Mouse (Mus musculus): ENCODE measurements around the gene Edrf1. TPM values are rescaled to one million over a fixed set of nuclear protein-coding genes. Genes with fewer than 3 reads are reported as not detected.

The Edrf1 gene
- polyA plus RNA-seq, 1 experiment = 0.62 TPM

GRCm38 (mm10) chr7:133636738-133637352 is 498 bp upstream of the Edrf1 start:
- no peaks in the 10 kb centered on the region for H3K9me3 ChIP-seq (ENCODE audit: control insufficient read depth, low read length)
- H3K4me3 ChIP-seq (replicated peaks) = peak overlapping the region; percentile 98
- peaks cover 27% of the 10 kb centered on the region for H3K36me3 ChIP-seq (ENCODE audit: control insufficient read depth)
- H3K4me1 ChIP-seq (ENCODE audit: control insufficient read depth) = peaks cover 21% of the 10 kb centered on the region
- no peaks in the 10 kb centered on the region for H3K27me3 ChIP-seq (ENCODE audit: control insufficient read depth)
- no peak for TF ChIP-seq GATA1 (IDR thresholded peaks at IDR 0.05; ENCODE audit: low read length)
- no peak for TF ChIP-seq TAL1 (IDR thresholded peaks at IDR 0.05; ENCODE audit: low read length)

GRCm38 (mm10) chr7:133638306-133638705 is 963 bp downstream of the Edrf1 start:
- no peaks in the 10 kb centered on the region for H3K9me3 ChIP-seq (ENCODE audit: control insufficient read depth, low read length)
- TF ChIP-seq TAL1 (IDR thresholded peaks at IDR 0.05; ENCODE audit: low read length) (no peak), GATA1 (IDR thresholded peaks at IDR 0.05; ENCODE audit: low read length) (no peak)
- peak overlapping the region; percentile 98 for H3K4me3 ChIP-seq (replicated peaks)
- H3K27me3 ChIP-seq (ENCODE audit: control insufficient read depth) = no peaks in the 10 kb centered on the region
- H3K4me1 ChIP-seq (ENCODE audit: control insufficient read depth) = peaks cover 21% of the 10 kb centered on the region
- H3K36me3 ChIP-seq (ENCODE audit: control insufficient read depth) = peaks cover 41% of the 10 kb centered on the region

GRCm38 (mm10) chr7:133638821-133639220 is 1.5 kb downstream of the Edrf1 start:
- Histone ChIP-seq H3K4me3 (replicated peaks) (peak overlapping the region; percentile 98), H3K4me1 (ENCODE audit: control insufficient read depth) (peaks cover 21% of the 10 kb centered on the region), H3K9me3 (ENCODE audit: control insufficient read depth, low read length) (no peaks in the 10 kb centered on the region), H3K36me3 (ENCODE audit: control insufficient read depth) (peaks cover 46% of the 10 kb centered on the region), H3K27me3 (ENCODE audit: control insufficient read depth) (no peaks in the 10 kb centered on the region)
- TF ChIP-seq TAL1 (IDR thresholded peaks at IDR 0.05; ENCODE audit: low read length) (no peak), GATA1 (IDR thresholded peaks at IDR 0.05; ENCODE audit: low read length) (no peak)

- Histone ChIP-seq H3K9me3 (ENCODE audit: control insufficient read depth, low read length) (no peaks in the 10 kb centered on the region), H3K4me3 (replicated peaks) (no peak overlapping the region), H3K36me3 (ENCODE audit: control insufficient read depth) (peaks cover 100% of the 10 kb centered on the region), H3K27me3 (ENCODE audit: control insufficient read depth) (no peaks in the 10 kb centered on the region), H3K4me1 (ENCODE audit: control insufficient read depth) (no peaks in the 10 kb centered on the region)
- TF ChIP-seq GATA1 (IDR thresholded peaks at IDR 0.05; ENCODE audit: low read length) (no peak), TAL1 (IDR thresholded peaks at IDR 0.05; ENCODE audit: low read length) (no peak)
These were observed 8.4 kb downstream of the Edrf1 start for GRCm38 (mm10) chr7:133645716-133646115.

GRCm38 (mm10) chr7:133662467-133662866 is 25.1 kb downstream of the Edrf1 start:
- no peak overlapping the region for H3K4me3 ChIP-seq (replicated peaks)
- no peaks in the 10 kb centered on the region for H3K27me3 ChIP-seq (ENCODE audit: control insufficient read depth)
- TF ChIP-seq GATA1 (IDR thresholded peaks at IDR 0.05; ENCODE audit: low read length) (no peak), TAL1 (IDR thresholded peaks at IDR 0.05; ENCODE audit: low read length) (no peak)
- H3K9me3 ChIP-seq (ENCODE audit: control insufficient read depth, low read length) = no peaks in the 10 kb centered on the region
- no peaks in the 10 kb centered on the region for H3K4me1 ChIP-seq (ENCODE audit: control insufficient read depth)
- peaks cover 100% of the 10 kb centered on the region for H3K36me3 ChIP-seq (ENCODE audit: control insufficient read depth)

- H3K27me3 ChIP-seq (ENCODE audit: control insufficient read depth) = no peaks in the 10 kb centered on the region
- no peak overlapping the region for H3K4me3 ChIP-seq (replicated peaks)
- H3K4me1 ChIP-seq (ENCODE audit: control insufficient read depth) = peaks cover 6% of the 10 kb centered on the region
- peaks cover 96% of the 10 kb centered on the region for H3K36me3 ChIP-seq (ENCODE audit: control insufficient read depth)
- TF ChIP-seq TAL1 (IDR thresholded peaks at IDR 0.05; ENCODE audit: low read length) (no peak), GATA1 (IDR thresholded peaks at IDR 0.05; ENCODE audit: low read length) (no peak)
- H3K9me3 ChIP-seq (ENCODE audit: control insufficient read depth, low read length) = no peaks in the 10 kb centered on the region
These were observed 31.7 kb downstream of the Edrf1 start for GRCm38 (mm10) chr7:133669071-133669470.

GRCm38 (mm10) chr7:133669946-133670345 is 32.6 kb downstream of the Edrf1 start:
- Histone ChIP-seq H3K9me3 (ENCODE audit: control insufficient read depth, low read length) (no peaks in the 10 kb centered on the region), H3K36me3 (ENCODE audit: control insufficient read depth) (peaks cover 96% of the 10 kb centered on the region), H3K4me3 (replicated peaks) (no peak overlapping the region), H3K27me3 (ENCODE audit: control insufficient read depth) (no peaks in the 10 kb centered on the region), H3K4me1 (ENCODE audit: control insufficient read depth) (peaks cover 6% of the 10 kb centered on the region)
- TF ChIP-seq GATA1 (IDR thresholded peaks at IDR 0.05; ENCODE audit: low read length) (no peak), TAL1 (IDR thresholded peaks at IDR 0.05; ENCODE audit: low read length) (no peak)

- H3K4me3 ChIP-seq (replicated peaks) = no peak overlapping the region
- H3K4me1 ChIP-seq (ENCODE audit: control insufficient read depth) = peaks cover 6% of the 10 kb centered on the region
- no peak for TF ChIP-seq GATA1 (IDR thresholded peaks at IDR 0.05; ENCODE audit: low read length)
- no peak for TF ChIP-seq TAL1 (IDR thresholded peaks at IDR 0.05; ENCODE audit: low read length)
- peaks cover 91% of the 10 kb centered on the region for H3K36me3 ChIP-seq (ENCODE audit: control insufficient read depth)
- no peaks in the 10 kb centered on the region for H3K9me3 ChIP-seq (ENCODE audit: control insufficient read depth, low read length)
- H3K27me3 ChIP-seq (ENCODE audit: control insufficient read depth) = no peaks in the 10 kb centered on the region
These were observed 33.5 kb downstream of the Edrf1 start for GRCm38 (mm10) chr7:133670846-133671245.

- Histone ChIP-seq H3K36me3 (ENCODE audit: control insufficient read depth) (peaks cover 47% of the 10 kb centered on the region), H3K9me3 (ENCODE audit: control insufficient read depth, low read length) (no peaks in the 10 kb centered on the region), H3K4me3 (replicated peaks) (no peak overlapping the region), H3K4me1 (ENCODE audit: control insufficient read depth) (peaks cover 4% of the 10 kb centered on the region), H3K27me3 (ENCODE audit: control insufficient read depth) (no peaks in the 10 kb centered on the region)
- no peak for TF ChIP-seq TAL1 (IDR thresholded peaks at IDR 0.05; ENCODE audit: low read length)
These were observed 38.7 kb downstream of the Edrf1 start for GRCm38 (mm10) chr7:133676002-133676401.

GRCm38 (mm10) chr7:133678716-133679115 is 41.4 kb downstream of the Edrf1 start:
- H3K9me3 ChIP-seq (ENCODE audit: control insufficient read depth, low read length) = no peaks in the 10 kb centered on the region
- TF ChIP-seq GATA1 (IDR thresholded peaks at IDR 0.05; ENCODE audit: low read length) (no peak), TAL1 (IDR thresholded peaks at IDR 0.05; ENCODE audit: low read length) (no peak)
- H3K4me3 ChIP-seq (replicated peaks) = no peak overlapping the region
- no peaks in the 10 kb centered on the region; the same call in none of the 2 replicates for H3K4me1 ChIP-seq (ENCODE audit: control insufficient read depth)
- H3K36me3 ChIP-seq (ENCODE audit: control insufficient read depth) = peaks cover 30% of the 10 kb centered on the region
- H3K27me3 ChIP-seq (ENCODE audit: control insufficient read depth) = no peaks in the 10 kb centered on the region
